Mouse (Mus musculus): Measurements from ENCODE around the gene Kdsr. TPM values are rescaled to one million over a fixed set of nuclear protein-coding genes. Genes with fewer than 3 reads are reported as not detected.
"Not testable (repeated sequence)": the region's sequence is repeated elsewhere in the genome, so short reads cannot be mapped to it uniquely, and the experiment has no call there.

The Kdsr gene
- total RNA-seq, 2 experiments from 2014 or later, result 24.9 to 25.7 TPM

DNA sequence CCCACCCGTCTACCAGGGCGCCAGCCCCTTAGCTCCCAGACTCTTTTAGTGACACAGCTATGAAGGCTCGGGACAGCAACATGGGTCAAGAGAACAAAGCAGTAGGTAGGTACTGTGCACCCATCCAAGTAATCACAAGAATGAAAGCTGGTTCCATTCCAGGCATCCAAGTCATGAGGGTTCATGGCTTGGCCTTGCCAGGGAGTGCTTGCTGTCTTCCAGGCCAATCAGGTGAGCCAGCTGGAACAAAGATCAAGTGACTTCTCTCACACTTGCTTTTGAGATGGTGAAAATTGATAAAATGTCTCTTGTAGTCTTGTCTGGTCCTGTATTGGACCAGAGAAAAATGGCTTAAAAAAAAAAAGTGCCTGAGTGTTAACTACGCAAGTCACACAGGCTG lies 18.8 kb downstream of the Kdsr start:
- DNase-seq (ENCODE audit: extremely low spot score in 1 of 2, low spot score in 1 of 2), result no peak

DNA sequence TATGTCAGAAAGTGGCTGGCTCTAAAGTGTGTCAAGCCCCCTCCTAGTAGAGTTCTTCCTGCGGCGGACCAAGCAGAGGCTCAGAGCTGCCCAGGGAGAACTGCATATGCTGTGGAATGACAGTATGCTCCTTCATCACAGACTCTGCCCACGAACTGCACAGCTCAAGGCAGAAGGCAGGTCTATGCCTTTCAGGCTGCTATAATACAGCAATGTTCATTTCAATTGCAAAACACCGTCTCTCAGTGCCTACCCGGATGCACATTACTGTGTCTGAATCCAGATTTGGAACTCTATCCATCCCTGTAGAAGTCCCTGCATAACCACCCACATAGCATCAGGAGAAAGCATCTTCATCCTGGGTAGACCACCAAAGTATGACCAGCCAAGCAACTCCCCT lies 19.7 kb downstream of the Kdsr start:
- no peak for DNase-seq (ENCODE audit: extremely low spot score in 1 of 2, low spot score in 1 of 2)

- DNase-seq (ENCODE audit: extremely low spot score in 1 of 2, low spot score in 1 of 2), result no peak
These were observed 21.4 kb downstream of the Kdsr start for GRCm38 (mm10) chr1:106738092-106738491.

DNA sequence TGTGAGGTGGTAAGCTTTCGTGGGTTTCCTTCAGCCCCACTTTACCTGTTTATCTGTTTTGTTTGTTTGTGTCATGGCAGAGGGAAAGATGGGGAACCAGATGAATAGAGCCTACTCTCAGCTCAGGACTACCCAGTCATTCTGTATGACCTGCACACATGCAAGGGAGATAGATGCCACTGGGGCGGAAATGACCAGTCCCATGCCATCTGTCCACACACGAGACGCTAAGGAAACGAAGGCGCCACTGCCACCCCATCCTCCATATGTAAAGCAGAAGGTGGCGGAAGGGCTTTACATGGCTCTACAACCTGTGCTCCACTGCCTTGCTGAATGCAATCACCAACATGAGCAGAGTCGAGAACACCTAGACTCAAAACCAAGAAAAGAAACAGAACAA lies 23.3 kb downstream of the Kdsr start:
- DNase-seq (ENCODE audit: extremely low spot score in 1 of 2, low spot score in 1 of 2), result no peak

DNA sequence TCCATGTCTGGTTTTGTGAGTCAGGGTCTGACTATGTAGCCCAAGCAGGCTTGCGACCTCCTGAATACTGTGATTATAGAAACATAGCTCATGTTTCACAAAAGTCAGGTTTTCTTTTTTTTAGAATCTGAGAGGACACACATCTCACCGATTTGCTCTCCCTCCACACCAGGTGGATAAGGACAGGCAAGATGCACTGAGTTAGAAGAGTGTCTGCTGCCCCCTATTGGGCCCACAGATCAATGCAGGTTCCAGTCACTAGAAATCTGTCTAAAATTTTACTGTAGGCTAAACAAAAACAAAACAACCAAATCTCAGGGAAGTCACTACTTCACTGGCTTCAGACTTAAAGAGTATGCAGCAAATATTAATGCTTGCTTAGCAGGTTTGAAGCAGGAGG lies 23.9 kb downstream of the Kdsr start:
- peak in 1 of 2 experiments; percentile 57 for DNase-seq (ENCODE audit: extremely low spot score in 1 of 2, low spot score in 1 of 2)

DNA sequence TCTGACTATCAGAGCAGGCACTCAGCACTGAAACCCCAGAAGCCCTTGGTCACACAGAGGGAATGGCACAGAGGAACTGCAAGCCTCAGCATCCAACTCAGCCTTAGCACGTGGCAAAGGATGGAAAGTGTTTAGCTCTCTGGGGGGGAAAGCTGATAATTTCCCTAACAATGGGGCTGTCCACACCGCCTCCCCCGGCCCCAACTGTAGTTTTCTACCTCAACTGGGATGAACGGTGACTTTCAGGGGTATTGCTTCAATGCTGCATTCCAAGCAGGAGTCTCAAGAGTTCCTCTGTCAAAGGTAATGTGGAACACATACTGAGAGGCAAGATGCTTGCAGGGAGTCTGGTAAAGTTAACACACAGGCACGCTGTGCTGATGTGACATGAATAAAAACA lies 37.5 kb downstream of the Kdsr start:
- DNase-seq (ENCODE audit: extremely low spot score in 1 of 2, low spot score in 1 of 2), result no peak

DNA sequence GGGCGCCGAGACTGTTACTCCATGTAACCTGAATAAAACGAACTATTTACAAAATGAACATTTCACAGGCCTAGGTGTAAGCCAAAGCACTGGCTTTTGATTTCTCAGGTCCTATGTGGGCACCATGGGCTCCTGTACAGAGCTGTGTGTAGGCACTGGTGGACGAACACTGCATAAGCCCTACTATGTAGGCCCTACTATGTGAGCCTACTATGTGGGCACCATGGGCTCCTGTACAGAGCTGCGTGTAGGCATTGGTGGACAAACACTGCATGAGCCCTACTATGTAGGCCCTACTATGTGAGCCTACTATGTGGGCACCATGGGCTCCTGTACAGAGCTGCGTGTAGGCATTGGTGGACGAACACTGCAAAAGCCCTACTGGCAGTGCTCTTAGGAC lies 41.8 kb downstream of the Kdsr start:
- DNase-seq (ENCODE audit: extremely low spot score in 1 of 2, low spot score in 1 of 2), result not testable (repeated sequence)

GRCm38 (mm10) chr1:106717071-106717601 lies 42.4 kb downstream of the Kdsr start:
- DNase-seq (ENCODE audit: extremely low spot score in 1 of 2, low spot score in 1 of 2), result peak; percentile 53 to 86

GRCm38 (mm10) chr1:106716141-106716540 lies 43.4 kb downstream of the Kdsr start:
- no peak for DNase-seq (ENCODE audit: extremely low spot score in 1 of 2, low spot score in 1 of 2)

GRCm38 (mm10) chr1:106715111-106716083 lies 44.1 kb downstream of the Kdsr start:
- DNase-seq (ENCODE audit: extremely low spot score in 1 of 2, low spot score in 1 of 2), result no peak

- no peak for DNase-seq (ENCODE audit: extremely low spot score in 1 of 2, low spot score in 1 of 2)
These were observed 45.0 kb downstream of the Kdsr start for GRCm38 (mm10) chr1:106714530-106714981.

DNA sequence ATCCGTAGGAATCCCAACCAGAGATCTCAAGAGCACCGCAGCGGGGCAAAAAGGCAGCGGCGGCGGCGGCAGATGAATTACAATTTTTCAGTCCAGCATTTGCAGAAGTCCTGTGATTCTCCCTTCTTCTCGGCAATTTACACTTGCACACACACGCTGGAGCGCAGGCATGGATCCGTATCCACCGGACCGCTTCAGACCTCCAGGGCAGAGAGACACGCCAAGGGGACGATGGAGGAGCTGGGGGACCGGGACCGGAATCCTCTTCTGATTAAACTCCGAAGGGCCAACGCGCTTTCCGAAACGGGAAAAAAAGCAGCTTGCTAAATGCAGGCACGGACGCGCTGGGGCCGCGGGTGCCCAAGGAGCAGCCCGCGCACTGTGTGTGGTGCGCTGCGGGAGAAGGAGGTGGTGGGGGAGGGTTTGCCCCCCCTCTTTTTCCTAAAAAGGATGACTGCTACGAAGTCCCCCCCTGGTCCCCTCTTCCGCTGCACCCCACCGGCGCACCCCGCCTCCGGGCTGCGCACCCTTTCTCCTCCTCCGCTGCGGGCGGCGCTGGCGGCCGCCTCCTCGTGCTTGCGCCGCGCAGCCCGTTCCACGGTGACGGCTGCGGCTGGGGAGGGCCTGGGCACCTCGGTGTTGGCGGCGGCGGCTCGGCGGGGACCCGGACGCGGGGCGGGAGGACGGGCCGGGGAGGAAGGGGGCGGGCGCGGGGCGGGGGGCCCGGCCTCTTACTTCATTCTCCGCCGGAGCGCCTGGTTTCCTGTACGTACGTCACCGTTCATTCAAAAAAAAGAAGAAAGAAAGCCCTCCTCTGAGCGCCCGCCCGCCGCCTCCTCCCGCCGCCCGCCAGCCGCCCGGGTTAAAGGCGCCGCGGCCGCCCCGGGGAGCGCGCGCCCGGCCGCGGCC lies 45.7 kb downstream of the Kdsr start, which contains the start of gene Bcl2:
TSS of gene Bcl2 (minus strand) at position 654 of the 909 bp plus-strand sequence.
- DNase-seq (ENCODE audit: extremely low spot score in 1 of 2, low spot score in 1 of 2), result peak; percentile 45 to 61

- peak; percentile 39 to 53 for DNase-seq (ENCODE audit: extremely low spot score in 1 of 2, low spot score in 1 of 2)
These were observed 47.2 kb downstream of the Kdsr start for GRCm38 (mm10) chr1:106712330-106712729.

- DNase-seq (ENCODE audit: extremely low spot score in 1 of 2, low spot score in 1 of 2), result no peak
These were observed 48.0 kb downstream of the Kdsr start for GRCm38 (mm10) chr1:106711356-106712125.

DNA sequence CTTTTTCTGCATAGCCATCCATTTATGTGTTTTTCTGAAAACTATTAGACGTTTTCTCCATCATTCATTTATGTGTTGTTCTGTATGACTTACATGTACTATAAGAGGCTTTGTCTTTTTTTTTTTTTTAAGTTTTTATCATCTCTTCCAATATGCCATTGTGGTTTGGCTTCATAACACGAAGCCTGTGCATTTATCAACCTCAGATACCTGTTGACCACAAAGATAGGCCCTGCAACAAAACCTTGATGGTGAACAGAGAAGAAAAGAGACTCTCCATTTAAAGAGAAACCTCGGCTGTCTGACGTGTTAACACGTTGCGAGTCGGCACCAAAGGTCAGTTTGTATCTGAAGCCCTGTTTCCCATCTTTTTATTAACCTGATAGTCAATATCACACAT lies 49.3 kb downstream of the Kdsr start:
- DNase-seq (ENCODE audit: extremely low spot score in 1 of 2, low spot score in 1 of 2), result no peak

DNA sequence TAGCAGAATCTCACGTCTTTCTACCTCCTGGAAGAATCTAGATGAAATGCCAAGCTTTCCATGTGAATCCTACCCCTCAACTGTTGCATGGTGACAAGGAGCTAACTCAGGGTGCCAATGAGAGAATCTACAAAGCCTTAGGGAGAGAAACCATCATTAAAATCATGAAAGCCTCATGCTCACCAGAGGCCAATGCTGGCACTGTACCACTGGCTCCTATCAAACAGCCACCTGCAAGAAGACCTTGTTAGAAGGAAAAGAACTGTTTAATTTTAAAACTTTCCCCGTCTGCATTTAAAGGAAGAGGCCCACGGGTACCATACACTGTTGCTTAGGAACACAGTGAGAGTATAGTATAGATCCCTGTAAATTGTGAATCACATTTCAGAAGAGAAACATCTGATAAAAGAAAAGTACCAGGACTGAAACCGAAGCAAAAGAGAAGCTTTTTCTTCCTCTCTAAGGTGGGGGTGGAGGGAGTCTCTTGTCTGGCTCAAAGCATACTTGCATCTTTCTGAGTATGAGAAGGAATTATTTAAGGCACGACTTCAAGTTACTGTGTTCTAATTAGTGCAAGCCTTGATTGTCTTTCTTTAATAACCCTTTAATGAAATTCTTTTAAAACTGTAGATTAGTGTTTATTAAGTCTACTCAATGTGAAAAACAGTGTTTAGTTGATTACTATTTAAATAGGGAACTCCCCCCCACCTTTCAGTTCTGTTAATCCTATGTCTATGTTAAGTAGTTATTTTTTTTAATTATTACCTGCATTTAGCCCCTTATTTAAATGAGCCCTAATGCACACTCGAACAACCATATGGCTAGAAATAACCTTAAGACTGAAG lies 52.3 kb downstream of the Kdsr start:
- DNase-seq (ENCODE audit: extremely low spot score in 1 of 2, low spot score in 1 of 2), result no peak

DNA sequence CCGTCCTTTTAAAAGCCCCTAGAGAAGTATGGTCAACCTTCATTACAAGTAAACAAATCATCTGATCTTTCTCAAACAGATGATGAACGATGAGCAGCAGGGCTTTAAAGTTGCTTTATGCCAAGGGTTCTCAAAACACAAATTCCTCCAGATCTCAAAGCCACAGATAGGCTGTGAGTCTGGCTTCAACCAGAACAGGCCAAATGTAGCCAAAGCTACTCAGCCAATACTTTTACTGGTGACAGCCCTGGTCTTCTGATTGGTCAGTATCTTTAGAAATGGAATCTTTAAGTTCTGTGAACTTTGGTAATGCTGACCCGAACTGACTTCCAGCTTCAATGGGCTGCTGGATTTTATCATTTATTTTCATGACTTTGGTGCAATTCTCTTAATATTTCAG lies 56.3 kb downstream of the Kdsr start:
- DNase-seq (ENCODE audit: extremely low spot score in 1 of 2, low spot score in 1 of 2), result no peak

DNA sequence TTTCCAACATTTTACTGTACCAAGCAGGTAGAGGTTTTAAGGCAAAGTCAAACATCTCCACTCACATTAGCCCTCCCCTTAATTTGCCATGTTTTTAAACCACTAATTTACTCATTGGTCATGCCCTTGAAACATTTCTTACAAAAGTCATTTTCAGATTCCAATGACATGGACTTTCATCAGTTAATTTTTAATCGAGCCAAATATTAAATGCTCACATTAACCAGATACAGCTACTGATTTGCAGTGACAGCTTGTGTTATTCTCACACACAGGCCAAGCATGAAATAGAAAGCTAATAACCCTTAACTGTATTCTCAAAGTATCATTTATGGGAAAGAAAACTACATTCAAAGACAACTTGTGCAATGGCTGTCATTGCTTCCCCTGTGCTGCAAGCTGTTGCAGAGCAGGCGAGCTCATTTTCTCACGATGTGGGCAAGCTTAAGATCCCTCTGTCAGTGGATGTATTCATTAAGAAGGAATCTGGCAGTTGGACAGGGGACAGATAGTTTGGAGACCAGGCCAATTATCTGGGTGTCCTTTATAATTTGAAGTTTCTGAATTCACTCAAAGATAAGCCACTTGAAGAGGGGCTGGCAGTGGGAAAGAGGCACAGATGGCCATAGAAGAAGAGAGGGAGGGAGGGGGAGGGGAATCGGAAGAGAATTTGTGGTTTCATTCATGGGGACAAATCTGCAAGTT lies 56.9 kb downstream of the Kdsr start:
- no peak for DNase-seq (ENCODE audit: extremely low spot score in 1 of 2, low spot score in 1 of 2)

All from layer of hippocampus, postnatal 25 days (tissue).